Mouse (Mus musculus): ENCODE measurements around the gene Shank2. TPM values are rescaled to one million over a fixed set of nuclear protein-coding genes. Genes with fewer than 3 reads are reported as not detected.

Gene Shank2
- polyA plus RNA-seq, 2 experiments = 0.59 to 0.89 TPM

DNA sequence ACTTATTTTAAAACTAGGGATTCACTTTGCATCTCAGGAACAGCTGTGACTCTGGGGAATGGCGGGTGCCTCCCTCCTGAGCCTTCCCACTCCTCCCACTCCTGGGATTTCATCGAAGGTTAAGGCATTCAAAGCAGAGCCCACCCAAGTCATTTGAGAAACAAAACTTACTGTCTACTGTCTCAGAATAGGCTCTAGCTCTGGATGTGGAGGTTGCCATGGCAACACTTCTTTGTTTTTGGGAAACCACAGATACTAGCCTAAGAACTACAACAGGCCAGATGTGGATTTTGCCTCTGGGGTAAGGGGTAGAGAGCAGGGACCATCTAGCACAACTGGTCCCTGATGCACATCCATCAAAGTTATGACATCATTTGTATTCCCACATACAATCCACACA is 142.2 kb downstream of the Shank2 start:
- ATAC-seq (ENCODE audit: low FRiP score, low read depth) = no peak
- Histone ChIP-seq H3K4me2 (replicated peaks; ENCODE audit: low read depth, low read length, severe bottlenecking) (no peak overlapping the region), H3K36me3 (ENCODE audit: control insufficient read depth, insufficient read depth, low read length) (no peaks in the 10 kb centered on the region), H3K4me3 (replicated peaks; ENCODE audit: low read length) (no peak overlapping the region), H3K4me1 (ENCODE audit: control insufficient read depth, insufficient read depth, low read length) (0 out of 2 replicates have a peak, but pooled peaks cover 3% of the 10 kb centered on the region), H3K27ac (replicated peaks; ENCODE audit: low read depth, low read length) (no peak overlapping the region), H3K27me3 (ENCODE audit: control insufficient read depth, insufficient read depth, low read length) (no peaks in the 10 kb centered on the region), H3K9me3 (ENCODE audit: control insufficient read depth, low read length) (no peaks in the 10 kb centered on the region), H3K9ac (ENCODE audit: low read depth, low read length, severe bottlenecking) (no peak overlapping the region)
- DNase-seq (ENCODE audit: low spot score) = no peak
- TF ChIP-seq POLR2A (IDR thresholded peaks at IDR 0.05; ENCODE audit: borderline replicate concordance, extremely low read depth, insufficient read depth, insufficient read length) = no peak
- WGBS = 66% methylated on average over 2 of the region's 2 CpGs

DNA sequence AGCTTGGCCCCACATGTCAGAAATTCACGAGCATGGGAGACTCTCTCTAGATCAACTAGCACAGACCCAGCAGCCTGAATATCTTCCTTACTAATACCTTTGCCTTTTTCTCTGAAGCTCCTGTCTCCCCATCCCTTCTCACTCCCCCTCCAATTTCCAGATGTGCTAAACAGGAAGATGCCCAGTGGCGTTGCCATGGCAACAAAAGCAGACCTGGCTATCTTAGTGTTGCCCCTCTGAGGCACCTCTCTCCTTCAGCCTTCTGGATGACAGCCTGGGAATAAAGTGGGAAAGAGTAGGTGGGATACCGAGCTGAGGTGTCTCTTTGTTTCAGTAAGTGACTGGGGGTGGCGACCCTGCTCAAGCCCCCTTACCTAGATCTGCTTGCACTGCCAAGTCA is 146.4 kb downstream of the Shank2 start:
- H3K27me3 ChIP-seq (ENCODE audit: control insufficient read depth, insufficient read depth, low read length) = no peaks in the 10 kb centered on the region
- no peak overlapping the region for H3K4me3 ChIP-seq (replicated peaks; ENCODE audit: low read length)
- WGBS = 70% methylated on average over 4 of the region's 4 CpGs
- TF ChIP-seq POLR2A (IDR thresholded peaks at IDR 0.05; ENCODE audit: borderline replicate concordance, extremely low read depth, insufficient read depth, insufficient read length) = no peak
- no peak overlapping the region for H3K27ac ChIP-seq (replicated peaks; ENCODE audit: low read depth, low read length)
- no peaks in the 10 kb centered on the region for H3K9me3 ChIP-seq (ENCODE audit: control insufficient read depth, low read length)
- H3K9ac ChIP-seq (ENCODE audit: low read depth, low read length, severe bottlenecking) = no peak overlapping the region
- ATAC-seq (ENCODE audit: low FRiP score, low read depth) (no peak), DNase-seq (ENCODE audit: low spot score) (no peak)
- no peak overlapping the region for H3K4me2 ChIP-seq (replicated peaks; ENCODE audit: low read depth, low read length, severe bottlenecking)
- no peaks in the 10 kb centered on the region for H3K36me3 ChIP-seq (ENCODE audit: control insufficient read depth, insufficient read depth, low read length)
- 0 out of 2 replicates have a peak, but pooled peaks cover 3% of the 10 kb centered on the region for H3K4me1 ChIP-seq (ENCODE audit: control insufficient read depth, insufficient read depth, low read length)

DNA sequence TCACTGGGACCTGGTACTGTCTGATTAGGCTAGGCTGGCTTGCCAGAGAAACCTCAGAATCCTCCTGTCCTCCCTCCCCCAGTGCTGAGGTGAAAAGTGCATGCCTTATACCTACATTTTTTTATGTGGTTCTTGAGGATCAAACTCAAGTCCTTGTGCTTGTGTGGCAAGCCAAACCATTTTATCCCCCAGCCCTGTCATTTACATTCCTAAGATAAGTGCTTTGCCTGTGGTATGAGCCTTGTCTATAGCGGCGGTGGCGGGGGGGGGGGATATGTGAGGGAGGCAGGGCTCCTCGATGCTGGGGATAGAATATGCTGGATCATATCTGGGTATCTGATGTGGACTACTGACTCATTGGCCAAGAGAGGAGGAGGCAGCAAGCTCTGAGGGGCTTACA is 151.4 kb downstream of the Shank2 start:
- Histone ChIP-seq H3K4me1 (ENCODE audit: control insufficient read depth, insufficient read depth, low read length) (0 out of 2 replicates have a peak, but pooled peaks cover 2% of the 10 kb centered on the region), H3K9ac (ENCODE audit: low read depth, low read length, severe bottlenecking) (no peak overlapping the region), H3K27ac (replicated peaks; ENCODE audit: low read depth, low read length) (no peak overlapping the region), H3K4me3 (replicated peaks; ENCODE audit: low read length) (no peak overlapping the region), H3K36me3 (ENCODE audit: control insufficient read depth, insufficient read depth, low read length) (no peaks in the 10 kb centered on the region), H3K4me2 (replicated peaks; ENCODE audit: low read depth, low read length, severe bottlenecking) (no peak overlapping the region), H3K9me3 (ENCODE audit: control insufficient read depth, low read length) (no peaks in the 10 kb centered on the region), H3K27me3 (ENCODE audit: control insufficient read depth, insufficient read depth, low read length) (no peaks in the 10 kb centered on the region)
- ATAC-seq (ENCODE audit: low FRiP score, low read depth) (no peak), DNase-seq (ENCODE audit: low spot score) (no peak)
- 68% methylated on average over 4 of the region's 4 CpGs for WGBS
- no peak for TF ChIP-seq POLR2A (IDR thresholded peaks at IDR 0.05; ENCODE audit: borderline replicate concordance, extremely low read depth, insufficient read depth, insufficient read length)

DNA sequence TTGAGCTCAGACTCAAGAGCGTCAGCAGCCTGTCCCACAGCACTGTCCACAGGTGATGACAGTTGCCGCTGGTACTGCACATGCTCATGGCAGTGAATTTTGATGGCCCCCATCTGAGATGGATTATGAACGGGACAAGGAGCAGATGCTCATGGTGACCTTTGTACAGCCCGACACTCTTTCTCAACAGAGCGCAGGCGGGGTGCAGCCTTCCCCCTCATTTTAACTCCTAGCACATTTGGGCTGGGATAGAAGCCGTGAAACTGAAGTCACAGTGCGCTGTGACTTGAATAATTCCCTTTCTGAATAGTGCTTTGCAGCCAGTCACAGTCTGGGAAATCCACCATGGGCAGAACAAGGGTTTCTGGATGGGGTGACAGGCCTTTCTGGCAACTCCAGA is 152.0 kb downstream of the Shank2 start:
- TF ChIP-seq POLR2A (IDR thresholded peaks at IDR 0.05; ENCODE audit: borderline replicate concordance, extremely low read depth, insufficient read depth, insufficient read length) = no peak
- no peaks in the 10 kb centered on the region for H3K36me3 ChIP-seq (ENCODE audit: control insufficient read depth, insufficient read depth, low read length)
- no peak for ATAC-seq (ENCODE audit: low FRiP score, low read depth)
- no peaks in the 10 kb centered on the region for H3K4me1 ChIP-seq (ENCODE audit: control insufficient read depth, insufficient read depth, low read length)
- no peak overlapping the region for H3K27ac ChIP-seq (replicated peaks; ENCODE audit: low read depth, low read length)
- H3K4me2 ChIP-seq (replicated peaks; ENCODE audit: low read depth, low read length, severe bottlenecking) = no peak overlapping the region
- H3K9ac ChIP-seq (ENCODE audit: low read depth, low read length, severe bottlenecking) = no peak overlapping the region
- DNase-seq (ENCODE audit: low spot score) = no peak
- no peak overlapping the region for H3K4me3 ChIP-seq (replicated peaks; ENCODE audit: low read length)
- 38% methylated on average over 8 of the region's 8 CpGs for WGBS
- H3K9me3 ChIP-seq (ENCODE audit: control insufficient read depth, low read length) = no peaks in the 10 kb centered on the region
- no peaks in the 10 kb centered on the region for H3K27me3 ChIP-seq (ENCODE audit: control insufficient read depth, insufficient read depth, low read length)

DNA sequence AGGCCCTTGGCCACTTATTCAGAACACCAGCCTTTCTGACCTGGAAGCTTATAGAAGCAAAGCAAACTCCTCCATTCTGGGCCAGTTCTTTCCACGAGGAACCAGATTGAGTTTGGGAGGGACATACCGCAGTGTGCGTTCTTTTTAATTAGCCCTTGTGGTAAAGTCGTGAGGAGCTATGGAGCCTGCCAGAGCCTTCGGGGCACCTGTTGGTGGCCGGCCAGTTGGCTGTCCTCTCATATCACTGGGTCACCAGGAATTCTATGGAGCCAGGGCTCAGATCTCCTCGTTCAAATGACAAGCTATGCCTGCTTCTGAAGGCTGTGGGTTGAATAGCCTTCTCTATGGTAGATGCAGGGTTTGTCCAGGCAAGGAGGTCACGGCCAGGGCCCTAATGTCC is 156.2 kb downstream of the Shank2 start:
- H3K4me2 ChIP-seq (replicated peaks; ENCODE audit: low read depth, low read length, severe bottlenecking) = no peak overlapping the region
- H3K9me3 ChIP-seq (ENCODE audit: control insufficient read depth, low read length) = no peaks in the 10 kb centered on the region
- no peaks in the 10 kb centered on the region for H3K36me3 ChIP-seq (ENCODE audit: control insufficient read depth, insufficient read depth, low read length)
- ATAC-seq (ENCODE audit: low FRiP score, low read depth) (no peak), DNase-seq (ENCODE audit: low spot score) (no peak)
- H3K27me3 ChIP-seq (ENCODE audit: control insufficient read depth, insufficient read depth, low read length) = no peaks in the 10 kb centered on the region
- H3K9ac ChIP-seq (ENCODE audit: low read depth, low read length, severe bottlenecking) = no peak overlapping the region
- H3K4me3 ChIP-seq (replicated peaks; ENCODE audit: low read length) = no peak overlapping the region
- no peak overlapping the region for H3K27ac ChIP-seq (replicated peaks; ENCODE audit: low read depth, low read length)
- TF ChIP-seq POLR2A (IDR thresholded peaks at IDR 0.05; ENCODE audit: borderline replicate concordance, extremely low read depth, insufficient read depth, insufficient read length) = no peak
- WGBS = 88% methylated on average over 8 of the region's 8 CpGs
- H3K4me1 ChIP-seq (ENCODE audit: control insufficient read depth, insufficient read depth, low read length) = no peaks in the 10 kb centered on the region

DNA sequence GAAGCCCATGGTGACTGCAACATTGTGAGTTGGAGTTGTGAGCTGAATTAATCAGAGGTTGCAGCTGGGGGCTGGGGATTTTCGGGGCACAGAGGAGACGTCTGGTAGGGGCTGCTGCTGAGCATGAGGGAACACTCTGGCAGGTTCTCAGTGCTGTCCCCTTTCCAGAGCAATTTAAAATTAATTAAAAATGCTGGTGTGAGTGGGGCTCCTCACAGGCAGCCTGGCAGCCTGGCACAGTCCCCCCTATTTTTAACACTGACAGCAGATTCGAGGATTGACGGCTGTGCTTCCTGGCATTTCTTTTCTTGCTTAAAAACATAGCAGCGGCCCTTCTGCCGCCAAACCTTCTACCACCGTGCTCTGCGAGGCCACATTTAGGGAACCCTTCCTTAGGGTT is 157.8 kb downstream of the Shank2 start:
- no peak for ATAC-seq (ENCODE audit: low FRiP score, low read depth)
- Histone ChIP-seq H3K9me3 (ENCODE audit: control insufficient read depth, low read length) (no peaks in the 10 kb centered on the region), H3K4me1 (ENCODE audit: control insufficient read depth, insufficient read depth, low read length) (no peaks in the 10 kb centered on the region), H3K27me3 (ENCODE audit: control insufficient read depth, insufficient read depth, low read length) (no peaks in the 10 kb centered on the region), H3K36me3 (ENCODE audit: control insufficient read depth, insufficient read depth, low read length) (no peaks in the 10 kb centered on the region), H3K27ac (replicated peaks; ENCODE audit: low read depth, low read length) (no peak overlapping the region), H3K4me2 (replicated peaks; ENCODE audit: low read depth, low read length, severe bottlenecking) (no peak overlapping the region), H3K9ac (ENCODE audit: low read depth, low read length, severe bottlenecking) (no peak overlapping the region), H3K4me3 (replicated peaks; ENCODE audit: low read length) (no peak overlapping the region)
- no peak for TF ChIP-seq POLR2A (IDR thresholded peaks at IDR 0.05; ENCODE audit: borderline replicate concordance, extremely low read depth, insufficient read depth, insufficient read length)
- 84% methylated on average over 8 of the region's 8 CpGs for WGBS
- DNase-seq (ENCODE audit: low spot score) = no peak

All from limb, embryonic 14.5 days (tissue).